Mouse (Mus musculus) right cerebral cortex, postnatal 4 days (tissue): Measurements from ENCODE around the gene Zbtb20.

Experiments
- DNase-seq: peaks from one replicate; pipeline ENCODE4 v3.0.0-alpha.2; 2022

Zbtb20 gene

DNA sequence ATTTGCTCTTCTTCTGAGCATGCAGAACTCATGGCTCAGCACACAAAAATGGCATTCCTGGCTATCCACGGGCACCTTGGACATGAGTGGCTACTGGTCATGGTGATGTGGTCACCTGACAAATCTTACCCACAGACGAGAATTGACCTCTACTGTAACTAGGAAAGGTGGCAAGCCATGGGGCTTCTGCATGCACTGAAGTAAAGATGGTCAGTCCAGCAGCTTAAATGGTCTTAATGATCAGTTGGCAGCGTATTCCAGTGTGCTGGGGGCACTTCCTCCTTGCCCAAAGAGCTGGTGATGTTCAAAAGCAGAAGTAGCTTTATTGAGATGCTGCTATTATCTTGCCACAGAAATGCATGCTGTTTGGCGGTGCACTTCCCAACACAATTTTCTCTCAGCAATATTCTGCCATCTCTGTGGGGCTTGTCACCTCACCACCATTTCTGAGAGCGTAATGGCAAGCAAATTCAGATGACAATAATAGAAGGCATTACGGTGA, 704.7 kb downstream of the Zbtb20 start:
- no peak for DNase-seq

DNA sequence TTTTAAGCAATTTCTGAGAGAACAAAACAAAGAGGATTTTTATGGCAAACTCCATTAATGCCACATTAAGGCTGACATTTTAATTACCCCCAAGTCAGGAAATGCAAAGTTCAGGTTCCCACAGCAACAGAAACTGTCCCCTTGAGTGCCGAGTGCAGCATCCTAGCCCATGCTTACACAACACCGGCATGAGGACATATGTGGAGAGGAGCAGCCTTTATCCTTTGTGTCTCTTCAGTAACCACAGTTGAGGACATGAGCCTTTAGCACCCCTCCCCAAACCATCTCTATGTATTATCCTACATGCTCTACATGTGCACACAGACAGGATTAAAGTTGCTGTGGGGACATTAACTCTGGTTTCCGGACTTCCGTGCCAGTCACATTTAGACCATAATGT, 705.9 kb downstream of the Zbtb20 start:
- DNase-seq = no peak

DNA sequence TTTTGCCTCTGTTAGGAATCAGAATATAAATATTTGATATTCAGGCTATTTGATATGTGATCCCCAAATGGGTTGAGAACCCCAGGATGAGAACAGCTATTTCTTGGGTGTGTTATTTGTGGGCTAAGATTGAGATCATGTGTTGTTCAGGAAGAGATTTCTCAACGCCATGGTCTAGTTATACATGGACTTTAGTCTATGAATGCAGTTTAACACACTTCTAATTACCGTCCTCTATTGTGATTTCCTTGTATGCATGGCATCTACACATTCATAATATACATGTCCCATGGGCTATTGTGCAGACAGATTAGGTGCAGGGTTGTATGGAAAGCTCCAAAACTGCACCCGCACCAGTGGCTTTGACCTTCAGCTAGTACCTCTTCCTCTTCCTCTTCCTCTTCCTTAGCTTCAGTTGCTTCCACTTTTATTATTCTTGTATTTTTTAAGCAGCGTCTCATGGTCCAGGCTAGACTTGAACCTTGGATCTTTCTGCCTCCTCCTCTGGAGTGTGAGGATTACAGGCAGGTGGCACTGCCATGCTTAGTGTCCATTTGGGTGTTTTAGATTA, 711.3 kb downstream of the Zbtb20 start:
- no peak for DNase-seq

DNA sequence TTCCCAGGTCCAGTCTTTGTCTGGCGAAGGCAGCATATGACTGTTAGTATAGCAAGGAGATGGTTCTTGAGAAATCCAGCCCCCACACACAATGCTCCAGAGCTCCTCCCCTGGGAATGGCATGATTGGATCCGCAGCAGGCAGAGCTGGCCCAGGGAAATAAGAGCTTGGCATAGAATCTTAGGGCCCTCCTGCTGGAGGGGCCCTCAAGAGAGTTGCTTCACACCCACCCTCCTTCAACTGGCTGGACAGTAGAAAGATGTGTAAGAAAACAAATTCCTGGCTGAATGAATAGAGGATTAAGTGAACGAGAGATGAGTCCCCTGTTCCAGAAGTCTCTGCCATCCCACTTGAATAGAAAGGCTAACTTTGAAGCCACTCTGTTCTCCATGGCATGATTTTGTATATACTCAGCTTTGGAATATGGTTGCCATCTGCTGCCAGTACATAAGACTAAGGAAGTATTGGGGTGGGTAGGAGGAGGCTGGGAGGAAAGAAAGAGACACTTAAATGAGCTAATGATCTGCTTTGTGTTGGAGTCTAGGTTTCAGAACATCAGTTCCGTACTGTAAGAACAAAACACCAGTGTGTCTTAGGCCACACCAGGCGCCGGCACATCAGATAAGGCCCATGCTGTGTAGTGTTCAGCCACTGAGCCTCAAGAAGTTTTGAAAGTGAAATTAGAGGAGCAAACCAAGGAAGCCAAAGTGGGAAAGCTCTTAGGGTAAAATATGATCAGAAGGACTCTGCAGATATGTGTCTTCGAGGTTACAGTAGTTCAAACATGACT, 715.2 kb downstream of the Zbtb20 start:
- DNase-seq = no peak

DNA sequence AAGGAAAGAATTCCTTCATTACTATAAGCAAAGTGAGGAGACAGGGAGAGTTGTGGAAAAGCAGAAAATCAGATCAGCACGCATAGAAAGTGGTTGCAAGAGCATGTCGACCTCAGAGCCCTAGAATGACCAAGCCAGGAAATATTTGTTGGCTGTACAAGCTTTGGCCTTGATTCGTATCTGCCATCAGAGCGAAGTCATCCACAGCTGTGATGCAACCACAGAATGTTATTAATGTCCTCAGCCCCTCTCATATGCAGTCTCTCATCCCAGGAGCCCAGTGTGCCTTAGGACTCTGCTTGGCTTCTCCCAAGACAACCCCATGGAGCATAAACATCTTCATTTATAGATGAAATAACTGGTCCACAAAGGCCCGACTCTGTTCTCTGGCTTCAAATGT, 716.4 kb downstream of the Zbtb20 start:
- no peak for DNase-seq

DNA sequence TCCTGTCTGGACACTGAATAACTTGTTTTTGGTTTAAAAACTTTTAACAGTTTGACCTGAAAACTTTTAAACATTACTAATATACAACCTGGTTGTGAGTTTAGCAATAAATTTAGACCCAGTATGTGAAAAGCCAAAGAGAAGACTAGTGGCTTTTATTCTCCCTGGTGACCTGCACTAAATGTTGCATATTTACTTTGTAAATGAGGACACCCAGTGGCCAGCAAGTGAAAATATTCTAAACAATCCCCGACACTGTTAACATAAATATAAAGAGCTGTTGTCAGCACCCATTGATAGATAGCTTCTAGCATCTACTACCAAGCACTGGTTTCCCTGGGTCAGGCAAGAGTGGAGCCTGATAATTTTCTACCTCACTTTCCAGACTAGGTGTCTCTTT, 717.1 kb downstream of the Zbtb20 start:
- no peak for DNase-seq

DNA sequence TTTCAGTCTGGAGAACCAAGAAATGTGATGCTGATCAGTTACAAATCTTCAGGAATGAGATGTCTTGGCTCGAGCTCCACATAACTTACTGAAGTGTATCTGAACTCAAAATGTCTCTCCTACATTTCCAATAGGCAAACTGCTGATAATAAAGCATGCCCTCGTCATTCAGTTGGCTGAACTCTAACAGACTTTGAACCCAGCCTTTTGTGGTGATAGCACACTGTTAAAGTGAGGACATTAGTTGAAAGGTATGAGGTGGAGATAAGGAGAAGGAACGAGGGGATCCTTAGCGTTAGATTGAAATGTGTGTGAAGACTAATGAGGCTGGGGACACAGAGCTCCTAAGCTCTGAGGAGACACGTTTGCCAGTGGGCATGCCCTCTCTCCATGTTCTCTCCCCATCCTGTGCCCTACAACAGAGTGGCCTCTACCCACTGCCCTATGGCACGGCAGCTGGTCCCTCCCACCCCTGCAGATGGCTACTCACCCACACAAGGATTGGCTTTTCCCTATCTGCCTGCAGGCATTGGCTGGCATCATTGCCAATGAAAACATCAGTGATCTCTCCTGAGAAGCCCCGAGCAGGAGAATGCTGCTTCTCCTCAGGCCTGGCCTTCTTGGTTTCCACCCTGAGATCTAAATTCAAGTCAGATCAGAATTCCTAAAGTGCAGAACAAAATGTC, 721.8 kb downstream of the Zbtb20 start:
- no peak for DNase-seq

DNA sequence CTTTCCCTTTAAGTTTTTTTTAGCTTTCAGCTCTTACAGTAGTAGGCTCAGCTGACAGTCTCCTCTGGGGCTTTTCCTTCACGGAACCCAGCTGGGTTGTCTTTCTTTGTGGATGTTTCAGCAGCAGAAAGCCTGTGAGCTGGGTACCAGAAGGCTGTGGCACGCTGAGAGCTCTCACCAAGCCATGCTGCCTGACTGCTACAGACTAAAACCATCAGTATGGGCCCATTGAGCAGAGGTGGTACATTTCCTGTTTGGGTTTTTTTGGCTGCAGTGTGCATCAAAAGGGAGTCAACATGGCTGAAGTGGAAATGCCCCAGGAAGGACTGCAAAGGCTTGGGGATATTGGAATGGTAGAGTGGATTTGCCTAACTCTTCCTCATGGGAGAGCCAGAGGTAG, 724.0 kb downstream of the Zbtb20 start:
- DNase-seq = no peak

DNA sequence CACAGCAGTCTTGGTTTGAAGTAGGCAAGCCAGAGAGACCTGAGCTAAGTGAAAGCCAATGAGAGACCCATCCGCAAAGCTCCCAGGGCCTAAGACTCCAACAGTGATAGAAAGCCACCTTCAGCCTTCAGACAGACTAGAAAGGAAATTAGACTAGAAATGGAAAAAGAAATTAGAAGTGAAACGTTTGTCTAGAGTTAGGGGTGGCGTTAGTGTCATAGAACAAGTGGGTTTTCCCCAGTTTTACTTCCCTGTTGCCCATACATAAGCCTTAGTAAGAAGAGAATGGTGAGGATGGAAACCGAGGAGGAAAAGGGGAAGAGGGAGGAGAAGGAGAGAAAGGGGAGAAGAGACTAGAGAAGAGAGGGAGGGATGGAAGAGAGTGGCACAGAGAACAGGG, 726.9 kb downstream of the Zbtb20 start:
- DNase-seq = no peak

DNA sequence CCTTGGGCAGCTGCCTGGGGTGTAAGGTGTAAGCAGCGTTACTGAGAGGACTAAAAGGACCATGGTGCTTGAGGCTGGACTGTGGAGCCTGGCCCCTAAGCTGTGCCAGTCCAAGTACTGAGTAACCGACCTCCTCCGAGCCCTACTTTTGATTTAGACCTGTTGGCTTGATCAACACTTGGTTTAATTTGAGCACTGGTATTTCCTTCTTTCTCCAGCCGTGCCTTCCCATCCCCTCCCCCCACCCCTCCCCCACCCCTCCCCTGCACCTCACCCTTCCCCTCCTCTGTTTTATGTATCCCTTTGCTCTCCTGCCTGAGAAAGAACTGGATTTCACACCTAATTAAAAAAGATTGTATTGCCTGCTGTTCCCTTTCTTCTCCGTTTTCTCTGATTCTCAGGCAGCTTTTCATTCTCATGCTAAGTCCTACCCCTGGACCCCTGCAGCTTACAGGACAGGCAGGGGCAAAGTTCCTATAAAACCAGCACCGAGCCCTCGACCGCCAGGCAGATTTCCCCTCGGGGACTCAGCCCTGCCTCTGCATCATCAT, 728.0 kb downstream of the Zbtb20 start:
- no peak for DNase-seq

DNA sequence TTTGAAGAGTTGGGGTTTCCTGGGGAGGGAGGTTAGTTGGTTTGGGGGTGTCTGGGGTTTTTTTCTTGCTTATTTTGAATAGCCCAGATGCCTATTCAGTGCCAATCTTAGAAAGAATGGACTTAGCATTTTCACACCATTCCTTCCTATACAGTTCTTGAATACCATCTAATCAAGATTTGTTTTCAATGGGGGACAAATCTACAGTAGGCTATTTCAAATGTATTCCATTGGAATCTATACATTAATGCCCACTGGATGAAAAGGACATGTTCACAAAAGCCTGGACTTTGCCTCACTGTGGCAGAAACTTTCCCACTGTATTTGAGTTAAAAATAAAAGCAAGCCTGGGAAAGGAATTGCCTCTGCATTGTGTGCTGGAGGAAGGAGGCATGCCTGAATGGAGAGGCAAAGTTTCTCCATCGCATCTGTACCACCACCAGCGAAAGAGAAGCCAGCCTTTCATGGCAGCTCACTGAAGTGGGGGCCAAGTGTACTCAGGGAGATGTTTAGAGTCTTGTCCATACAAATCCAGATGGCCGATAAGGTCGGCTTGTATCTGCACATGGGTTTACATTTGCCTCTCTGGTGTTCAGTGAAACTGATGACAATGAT, 728.8 kb downstream of the Zbtb20 start:
- DNase-seq = no peak

DNA sequence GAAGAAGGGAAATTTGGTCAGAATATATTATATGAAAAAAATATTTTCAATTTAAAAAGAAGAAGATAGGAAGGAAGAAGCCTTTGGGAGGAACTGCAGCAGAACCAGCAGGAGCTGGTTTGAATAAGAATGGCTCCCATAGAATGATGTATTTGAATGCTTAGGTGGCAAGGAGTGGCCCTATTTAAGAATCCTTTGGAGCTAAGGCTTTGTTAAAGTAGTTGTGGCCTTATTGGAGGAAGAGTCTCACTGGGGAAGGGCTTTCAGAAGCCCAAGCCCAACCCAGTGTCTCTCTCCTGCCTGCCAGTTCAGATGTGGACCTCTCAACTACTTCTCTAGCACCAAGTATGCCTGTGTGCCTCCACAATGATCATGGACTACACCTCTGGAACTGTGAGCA, 731.4 kb downstream of the Zbtb20 start:
- DNase-seq = no peak

DNA sequence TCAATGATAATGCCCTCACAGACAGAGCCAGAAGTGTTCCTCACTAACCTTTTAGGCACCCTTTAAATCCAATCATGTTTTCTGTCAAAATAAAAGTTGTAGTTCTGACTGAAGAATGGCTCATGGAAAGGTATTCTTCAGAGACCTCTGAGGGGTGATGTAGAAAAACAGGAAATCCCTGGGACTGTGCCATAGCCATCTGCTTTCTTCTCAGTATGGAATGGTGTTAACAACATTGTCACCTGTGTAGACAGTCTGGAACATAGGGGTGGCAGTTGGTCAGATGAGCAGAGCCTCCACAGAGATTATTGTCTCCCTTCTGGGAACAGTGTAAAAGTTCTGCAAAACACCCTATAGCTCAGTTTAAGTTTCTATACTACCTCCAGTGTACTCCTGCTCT, 732.4 kb downstream of the Zbtb20 start:
- DNase-seq = no peak

DNA sequence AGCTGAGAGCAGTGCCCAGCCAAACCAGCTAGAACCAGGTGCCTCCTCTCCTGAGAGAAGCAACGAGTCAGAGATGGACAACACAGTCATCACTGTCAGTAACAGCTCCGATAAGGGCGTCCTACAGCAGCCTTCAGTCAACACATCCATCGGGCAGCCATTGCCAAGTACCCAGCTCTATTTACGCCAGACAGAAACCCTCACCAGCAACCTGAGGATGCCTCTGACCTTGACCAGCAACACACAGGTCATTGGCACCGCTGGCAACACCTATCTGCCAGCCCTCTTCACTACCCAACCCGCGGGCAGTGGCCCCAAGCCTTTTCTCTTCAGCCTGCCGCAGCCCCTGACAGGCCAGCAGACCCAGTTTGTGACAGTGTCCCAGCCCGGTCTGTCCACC, 734.7 kb downstream of the Zbtb20 start:
- DNase-seq = no peak

DNA sequence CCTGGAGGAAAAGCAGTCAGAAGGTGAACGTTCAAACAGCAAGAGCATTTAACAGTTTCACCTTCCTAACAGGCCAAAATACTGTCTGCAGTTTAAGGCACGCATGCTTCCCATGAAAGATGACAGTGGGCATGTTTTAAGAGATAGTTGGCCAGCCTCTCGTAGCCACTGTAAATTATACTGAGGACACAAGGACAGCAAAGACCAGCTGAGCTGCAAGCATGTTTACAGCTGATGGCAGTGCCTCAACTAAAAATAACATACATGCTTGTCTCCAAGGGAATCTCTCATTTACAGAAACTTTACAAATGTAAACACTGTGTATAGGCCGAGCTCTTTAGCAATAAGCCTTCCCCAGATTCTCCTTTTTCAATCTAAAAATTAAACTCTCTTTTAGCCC, 740.7 kb downstream of the Zbtb20 start:
- no peak for DNase-seq

DNA sequence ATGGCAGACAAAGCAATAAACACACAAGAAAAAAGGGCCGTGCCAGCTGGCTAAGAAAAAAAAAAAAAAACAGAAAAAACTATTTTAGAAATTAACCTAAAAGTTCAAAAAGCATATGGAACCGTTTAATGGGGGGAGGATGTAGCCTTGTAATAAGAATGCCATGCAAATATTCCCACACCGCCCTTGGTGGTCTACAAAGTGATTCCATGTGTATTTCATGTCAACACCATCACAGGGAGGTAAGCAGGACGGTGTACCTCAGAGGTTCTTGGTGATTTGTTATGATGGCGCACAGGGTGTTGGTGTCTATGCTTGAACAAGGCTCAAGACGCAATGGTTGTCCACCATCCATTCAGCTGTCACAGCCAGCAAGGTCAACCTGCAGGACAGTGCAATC, 741.7 kb downstream of the Zbtb20 start:
- no peak for DNase-seq

DNA sequence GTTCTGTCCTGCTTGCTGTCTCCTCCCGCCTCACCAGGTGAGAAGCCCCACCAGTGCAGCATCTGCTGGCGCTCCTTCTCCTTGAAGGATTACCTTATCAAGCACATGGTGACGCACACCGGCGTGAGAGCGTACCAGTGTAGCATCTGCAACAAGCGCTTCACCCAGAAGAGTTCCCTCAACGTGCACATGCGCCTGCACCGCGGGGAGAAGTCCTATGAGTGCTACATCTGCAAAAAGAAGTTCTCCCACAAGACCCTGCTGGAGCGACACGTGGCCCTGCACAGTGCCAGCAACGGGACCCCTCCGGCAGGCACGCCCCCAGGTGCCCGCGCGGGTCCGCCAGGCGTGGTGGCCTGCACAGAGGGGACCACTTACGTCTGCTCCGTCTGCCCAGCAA, 742.6 kb downstream of the Zbtb20 start:
- no peak for DNase-seq

DNA sequence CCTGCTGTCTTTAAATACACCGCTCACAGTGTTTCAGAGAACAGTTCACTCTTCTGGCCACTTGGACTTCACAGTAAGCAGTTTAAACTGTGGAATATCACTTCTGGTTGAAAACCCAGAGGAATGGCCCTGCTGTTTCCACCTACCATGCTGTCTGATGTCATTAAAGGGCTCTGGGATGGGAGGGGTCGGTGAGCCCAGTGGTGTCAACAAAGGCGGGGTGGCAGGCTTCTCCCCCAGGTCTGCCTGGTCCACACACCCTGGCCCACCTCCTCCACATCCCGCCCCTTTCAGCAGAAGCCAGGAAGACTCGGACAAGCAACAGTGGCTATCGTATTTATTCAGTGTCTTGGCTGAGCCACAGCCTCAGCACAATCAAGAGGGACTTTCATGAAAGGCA, 743.6 kb downstream of the Zbtb20 start:
- no peak for DNase-seq

DNA sequence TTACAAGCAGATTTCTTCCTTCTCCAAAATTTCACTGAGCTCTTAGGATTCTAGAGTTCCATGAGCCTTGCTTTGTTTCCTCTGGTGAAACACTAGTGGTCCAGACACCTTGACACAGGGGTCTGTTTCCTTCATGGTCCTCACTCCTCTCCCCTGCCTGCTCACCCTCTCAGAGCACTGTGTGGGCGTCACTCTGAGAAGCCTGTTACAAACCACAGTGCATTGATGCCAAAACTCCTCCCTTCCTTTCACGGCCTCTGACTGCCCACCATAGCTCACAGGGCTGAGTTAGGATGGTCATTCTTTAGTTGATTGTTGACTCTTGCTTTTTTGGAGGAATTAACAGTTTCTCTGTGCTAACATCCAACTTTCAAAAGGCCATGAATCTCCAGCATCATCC, 744.7 kb downstream of the Zbtb20 start:
- no peak for DNase-seq

DNA sequence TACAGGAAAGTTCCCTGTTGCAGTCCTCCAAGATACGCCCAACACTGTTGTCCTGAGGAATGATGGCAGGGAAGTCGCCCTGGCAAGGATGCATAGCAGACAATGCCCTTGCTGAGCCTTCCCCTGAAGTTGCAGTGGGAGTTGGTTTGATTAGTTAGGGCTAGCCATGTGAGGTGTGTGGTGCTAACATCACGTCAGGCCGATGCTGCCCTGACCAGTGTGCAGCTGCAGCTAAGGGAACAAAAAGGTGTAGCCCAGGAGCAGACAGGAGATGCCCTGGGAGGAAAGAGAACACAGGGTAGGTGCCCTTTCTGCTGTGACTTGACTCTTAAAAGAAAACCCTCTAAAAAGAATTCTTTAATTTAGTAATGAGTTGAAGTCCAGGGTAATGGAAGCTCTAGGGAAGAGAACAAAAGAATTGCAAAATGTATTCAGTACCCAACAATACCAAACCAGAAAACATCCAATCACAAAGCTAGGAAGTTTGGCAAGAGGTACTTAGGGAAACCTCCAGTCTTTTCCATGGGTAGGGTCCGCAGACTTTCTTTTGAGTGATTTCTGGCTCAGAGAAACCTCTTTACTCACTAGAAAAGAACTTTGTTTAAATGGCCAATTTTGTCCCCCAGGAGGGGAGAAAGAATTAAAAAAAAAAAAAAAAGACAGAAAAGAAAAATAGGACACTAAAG, 747.8 kb downstream of the Zbtb20 start:
- no peak for DNase-seq

DNA sequence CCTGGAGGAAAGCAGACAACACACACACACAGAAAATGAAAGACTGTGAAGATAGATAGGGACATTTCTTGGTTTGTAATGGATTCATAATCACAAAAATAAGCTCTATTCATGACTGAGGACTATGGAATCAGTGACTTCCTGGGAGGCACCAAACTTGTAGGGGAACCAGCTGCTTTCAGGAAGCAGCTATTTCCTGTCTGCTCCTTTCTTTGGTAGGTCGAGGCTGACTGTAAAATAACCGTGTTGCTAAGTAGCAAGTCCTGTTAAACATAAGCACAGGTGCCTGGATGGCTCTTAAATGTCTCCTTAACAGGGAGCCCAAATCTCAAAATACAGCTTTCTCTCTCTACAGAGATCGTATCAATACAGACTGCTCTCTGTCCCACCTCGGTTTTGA, 749.2 kb downstream of the Zbtb20 start:
- DNase-seq = no peak

DNA sequence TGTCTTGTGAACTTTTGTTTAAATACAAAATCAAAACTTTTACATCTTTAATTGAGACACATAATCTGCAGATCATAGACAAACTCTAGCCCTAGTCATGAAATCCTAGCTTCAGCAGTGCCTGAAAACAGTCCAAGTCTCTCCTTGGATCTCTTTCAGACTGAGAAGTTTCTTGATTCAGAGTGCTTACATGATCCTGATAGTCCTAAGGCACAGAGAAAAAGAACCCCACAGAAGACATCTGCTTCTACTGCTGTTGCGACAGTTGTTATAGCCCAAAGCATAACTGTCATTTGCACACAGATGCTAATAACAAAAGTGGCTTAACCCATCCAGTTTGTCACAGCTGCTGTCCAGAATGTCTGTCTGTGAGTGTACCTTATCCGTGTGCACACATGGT, 749.6 kb downstream of the Zbtb20 start:
- DNase-seq = no peak

DNA sequence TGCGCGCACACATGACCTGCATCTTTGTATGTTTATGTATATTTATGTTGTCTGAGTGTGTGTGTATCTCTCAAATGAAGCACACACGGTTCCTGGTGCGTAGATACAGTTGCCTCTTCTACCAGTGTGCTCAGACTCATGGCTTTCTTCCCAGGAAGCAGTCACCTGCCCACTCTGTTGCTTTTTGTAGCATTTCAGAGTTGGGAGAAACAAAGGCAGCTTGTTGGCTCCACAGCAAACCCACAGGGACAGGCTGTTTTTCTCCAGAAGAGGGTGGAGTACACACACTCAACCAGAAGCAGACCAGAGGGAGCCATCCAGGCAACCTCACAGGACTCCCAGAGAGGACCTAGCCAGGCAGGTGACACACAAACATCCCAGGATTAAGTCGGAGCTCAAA, 750.3 kb downstream of the Zbtb20 start:
- no peak for DNase-seq
